Mouse (Mus musculus): ENCODE results near the gene Ackr1. TPM values are rescaled to one million over a fixed set of nuclear protein-coding genes. Genes with fewer than 3 reads are reported as not detected.

The Ackr1 gene
- total RNA-seq (2021): 1 to 10 TPM in 1 of 2 experiments, under 1 TPM in 1; 0.63 to 2.0 TPM
- long read RNA-seq, experiment 1: 0 reads
- long read RNA-seq, experiment 2, partial matches to known transcripts: 0 of 1 reads
- long read RNA-seq, experiment 2, other reads (novel, unspliced or antisense): 0 of 1 reads

DNA sequence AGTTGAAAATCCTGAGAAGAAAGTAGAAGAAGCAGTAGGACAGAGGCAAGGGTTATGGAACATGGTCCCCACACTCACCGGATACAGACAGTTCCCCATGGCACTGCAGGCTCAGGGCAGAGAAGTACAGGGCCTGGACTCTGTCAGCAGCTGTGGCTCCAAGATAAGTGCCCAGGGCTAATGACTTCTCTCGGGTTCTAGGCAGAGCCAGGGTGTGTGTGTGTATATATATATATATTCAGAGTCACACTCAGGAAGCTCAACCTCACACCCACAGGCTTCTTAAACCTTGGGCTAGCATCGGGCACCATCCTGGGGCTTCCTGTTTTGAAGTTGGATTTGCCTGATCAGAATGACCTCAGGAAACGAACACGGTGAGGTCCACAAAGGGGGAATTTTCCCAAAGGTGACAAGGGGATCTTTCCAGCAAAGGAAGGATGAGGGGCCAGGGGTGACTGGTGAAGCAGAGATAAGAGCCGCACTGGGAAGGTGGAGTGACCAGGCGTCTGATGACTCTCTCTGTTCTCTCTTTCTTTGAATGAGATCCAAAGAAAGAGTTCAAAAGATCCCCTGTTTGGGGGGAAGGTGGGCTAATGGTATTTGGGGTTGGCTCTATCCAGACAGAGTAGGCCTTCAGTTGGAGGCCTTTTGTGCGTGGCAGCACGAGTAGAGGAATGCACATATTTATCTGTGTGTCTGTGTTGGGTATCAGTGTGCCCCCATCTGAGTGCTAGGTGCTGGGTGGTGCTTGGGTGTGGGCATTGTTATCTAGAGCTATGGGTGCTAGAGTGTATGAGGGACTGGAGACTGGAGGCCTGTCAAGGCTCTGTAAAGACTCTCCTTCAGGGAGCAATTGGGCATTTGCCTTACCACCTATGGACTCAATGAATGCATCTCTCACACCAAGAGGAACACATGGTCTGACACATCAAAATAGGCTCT, at the start of gene Ackr1:
TSS of gene Ackr1 (minus strand) at position 439 of the 942 bp plus-strand sequence.
- no peak for DNase-seq (ENCODE audit: low spot score in 2 of 2)

DNA sequence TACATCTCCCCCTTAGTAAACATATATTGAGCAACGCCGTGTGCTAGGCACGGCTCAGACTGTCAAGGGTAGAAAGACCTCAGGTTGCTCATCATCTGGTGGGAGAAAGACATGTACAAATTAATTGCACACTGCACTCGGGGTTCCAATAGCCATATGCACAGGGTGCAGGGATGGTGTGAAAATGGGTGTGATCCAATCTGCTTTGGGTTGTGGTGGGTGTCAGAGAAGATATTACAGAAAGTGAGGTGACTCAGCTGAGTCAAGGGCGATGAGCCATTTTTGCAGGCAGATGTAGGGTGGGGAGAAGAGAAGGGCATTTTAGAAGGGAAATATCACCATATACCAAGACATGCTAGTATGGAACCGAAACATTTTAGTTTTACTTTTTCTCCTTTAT, 47.9 kb upstream of the Ackr1 start:
- no peak for DNase-seq (ENCODE audit: low spot score in 2 of 2)

DNA sequence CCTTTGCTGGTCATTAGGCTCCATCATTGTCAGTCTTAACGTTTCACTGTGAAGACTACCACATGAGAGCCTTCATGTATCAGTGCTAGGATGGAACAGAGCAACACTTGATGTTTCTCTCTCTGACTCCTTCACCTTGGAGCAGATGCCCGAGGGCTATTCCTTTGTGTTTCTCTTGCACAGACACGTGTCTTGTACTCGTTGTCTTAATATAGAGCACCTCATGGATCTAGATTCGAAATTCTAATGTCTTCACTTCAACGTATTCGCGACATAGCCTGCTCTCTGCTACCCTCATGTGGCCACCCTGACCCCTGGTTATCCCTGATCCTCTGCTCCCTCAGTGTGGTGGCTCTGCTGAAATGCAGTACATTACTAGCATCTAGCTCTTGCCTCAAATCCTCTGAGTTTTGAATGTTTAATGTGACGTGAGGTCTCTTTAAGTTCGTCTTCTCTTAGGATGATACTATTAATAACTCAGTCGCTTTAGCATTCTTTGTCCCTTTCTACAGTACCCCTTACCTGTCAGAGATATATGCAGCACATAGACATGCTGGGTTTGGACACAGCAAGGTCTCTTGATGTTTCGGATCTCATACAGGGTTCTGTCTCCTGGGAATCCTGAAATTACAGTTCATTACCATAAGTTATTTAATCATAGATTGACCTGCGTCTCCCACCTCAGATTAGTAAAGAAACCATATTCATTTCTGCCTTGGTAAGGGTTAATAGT, 44.0 kb upstream of the Ackr1 start:
- DNase-seq (ENCODE audit: low spot score in 2 of 2): peak; percentile 35 to 57

DNA sequence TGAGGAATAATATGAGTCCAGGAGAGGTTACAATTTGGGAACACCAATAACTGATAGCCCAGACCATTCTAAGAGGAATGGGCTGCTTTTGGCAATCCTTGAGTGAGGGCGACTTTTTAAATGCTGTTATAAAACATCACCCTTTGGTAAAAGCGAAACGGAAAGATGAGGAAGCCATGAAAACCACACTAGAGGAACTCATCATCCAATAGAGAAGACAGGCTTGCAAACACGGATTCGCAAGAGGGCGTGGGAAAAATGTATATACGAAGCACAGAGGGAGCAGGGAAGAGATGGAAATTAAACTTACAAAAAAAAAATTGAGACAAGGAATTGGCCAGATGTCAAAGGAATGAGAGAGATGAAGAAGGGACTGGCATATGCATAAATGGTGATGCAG, 40.5 kb upstream of the Ackr1 start:
- DNase-seq (ENCODE audit: low spot score in 2 of 2): no peak

GRCm38 (mm10) chr1:173371586-173371985, 38.0 kb upstream of the Ackr1 start:
- DNase-seq (ENCODE audit: low spot score in 2 of 2): no peak

- DNase-seq (ENCODE audit: low spot score in 2 of 2): no peak
These were observed 36.9 kb upstream of the Ackr1 start for GRCm38 (mm10) chr1:173370456-173370855.

- DNase-seq (ENCODE audit: low spot score in 2 of 2): no peak
These were observed 36.1 kb upstream of the Ackr1 start for GRCm38 (mm10) chr1:173369611-173370010.

DNA sequence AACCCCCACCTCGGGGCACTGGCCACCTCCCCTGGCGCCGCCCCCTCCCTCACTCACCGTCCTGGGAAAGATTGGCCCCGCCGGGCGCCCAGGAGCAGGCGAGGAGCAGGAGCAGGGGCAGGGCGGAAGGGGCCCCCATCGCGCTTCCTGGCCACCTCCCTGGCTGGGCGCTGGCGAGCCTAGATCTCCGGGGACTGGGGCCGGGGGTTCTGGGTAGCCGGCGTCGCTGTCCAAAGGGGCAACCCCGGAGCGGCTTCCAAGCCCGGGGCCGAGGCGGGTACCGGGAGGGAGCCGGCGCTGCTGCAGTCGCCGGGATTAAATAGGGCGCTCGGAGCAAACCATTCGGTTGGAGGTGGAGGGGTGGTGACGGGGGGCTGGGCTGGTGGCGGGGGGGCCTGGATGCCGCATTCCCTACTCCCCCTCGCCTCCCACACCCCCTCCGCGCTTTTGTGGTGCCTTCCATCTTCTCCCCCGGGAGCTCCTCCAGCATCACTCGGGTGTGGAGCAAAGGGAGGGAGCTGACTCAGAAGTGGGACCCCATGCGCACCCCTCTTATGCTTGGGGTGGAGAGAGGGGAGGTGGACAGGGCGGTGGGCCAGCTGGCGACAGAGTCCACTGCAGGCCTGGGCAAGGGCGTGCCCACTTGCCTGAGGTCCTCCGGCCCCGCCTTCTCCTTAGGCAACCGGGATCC, 34.0 kb upstream of the Ackr1 start, which contains the start of gene Cadm3:
TSS of gene Cadm3 (minus strand) at position 340 of the 691 bp plus-strand sequence.
- DNase-seq (ENCODE audit: low spot score in 2 of 2): peak in 1 of 2 experiments; percentile 22

GRCm38 (mm10) chr1:173366701-173367355, 33.3 kb upstream of the Ackr1 start:
- no peak for DNase-seq (ENCODE audit: low spot score in 2 of 2)

DNA sequence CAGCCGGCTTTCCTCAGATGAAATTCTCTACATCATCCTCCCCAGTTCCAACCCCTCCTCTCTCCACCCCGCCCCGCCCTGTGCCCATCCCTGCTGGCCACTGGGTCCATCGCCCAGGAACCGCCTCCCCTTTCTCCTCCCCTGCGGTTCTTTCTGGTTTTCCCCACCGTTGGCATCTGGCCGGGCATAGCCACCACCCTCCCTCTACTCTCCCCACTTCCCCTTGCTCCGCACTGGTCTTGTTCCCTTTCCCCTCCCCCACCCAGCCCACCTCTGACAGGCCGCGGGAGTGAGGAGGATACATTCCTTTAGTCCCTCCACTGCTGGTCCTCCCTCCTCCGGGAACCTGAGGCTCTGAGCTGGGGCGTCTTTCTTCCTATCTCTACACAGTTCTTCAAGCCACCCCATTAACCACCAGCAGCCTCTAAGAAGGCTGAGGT, 32.4 kb upstream of the Ackr1 start:
- no peak for DNase-seq (ENCODE audit: low spot score in 2 of 2)

GRCm38 (mm10) chr1:173364125-173364800, 30.7 kb upstream of the Ackr1 start:
- DNase-seq (ENCODE audit: low spot score in 2 of 2): no peak

DNA sequence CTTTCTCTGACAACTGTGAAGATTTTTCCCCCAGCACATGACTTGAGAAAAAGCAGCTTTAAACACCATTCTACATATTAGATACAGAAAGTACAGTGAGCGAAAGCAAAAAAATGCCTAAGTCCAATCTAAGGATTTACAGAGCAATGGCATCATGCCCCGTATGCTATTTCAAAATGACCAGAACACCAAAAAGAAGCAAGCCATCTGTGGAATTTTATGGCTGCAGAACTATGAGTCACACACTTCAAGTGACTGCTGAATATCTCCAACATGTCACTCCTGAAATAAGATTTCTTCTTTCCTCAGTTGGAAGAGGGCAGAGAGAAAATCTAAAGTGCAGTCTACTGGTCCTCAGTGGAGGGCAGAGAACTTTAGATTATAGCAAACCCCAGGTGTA, 29.9 kb upstream of the Ackr1 start:
- DNase-seq (ENCODE audit: low spot score in 2 of 2): no peak

DNA sequence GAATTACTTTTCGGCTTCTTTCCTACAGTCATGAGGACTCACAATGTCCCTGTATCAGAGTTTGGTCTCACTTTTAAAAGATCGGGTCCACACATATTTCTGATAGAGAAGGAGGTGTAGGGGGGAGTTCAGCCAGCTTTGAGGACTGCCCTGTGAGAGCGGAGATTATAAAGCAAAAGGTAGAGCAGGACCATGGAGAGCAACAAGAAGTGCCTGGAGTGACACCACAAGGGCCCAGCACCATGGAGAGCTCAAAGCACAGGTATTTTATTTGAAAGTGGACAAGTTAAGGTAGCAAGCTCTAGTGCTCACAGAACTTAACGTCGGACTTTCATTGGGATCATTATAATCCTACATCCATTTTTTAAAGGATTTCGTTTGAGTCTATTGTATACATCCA, 28.1 kb upstream of the Ackr1 start:
- DNase-seq (ENCODE audit: low spot score in 2 of 2): peak in 1 of 2 experiments; percentile 10

GRCm38 (mm10) chr1:173359590-173360290, 26.2 kb upstream of the Ackr1 start:
- DNase-seq (ENCODE audit: low spot score in 2 of 2): no peak

- no peak for DNase-seq (ENCODE audit: low spot score in 2 of 2)
These were observed 24.2 kb upstream of the Ackr1 start for GRCm38 (mm10) chr1:173357799-173358198.

DNA sequence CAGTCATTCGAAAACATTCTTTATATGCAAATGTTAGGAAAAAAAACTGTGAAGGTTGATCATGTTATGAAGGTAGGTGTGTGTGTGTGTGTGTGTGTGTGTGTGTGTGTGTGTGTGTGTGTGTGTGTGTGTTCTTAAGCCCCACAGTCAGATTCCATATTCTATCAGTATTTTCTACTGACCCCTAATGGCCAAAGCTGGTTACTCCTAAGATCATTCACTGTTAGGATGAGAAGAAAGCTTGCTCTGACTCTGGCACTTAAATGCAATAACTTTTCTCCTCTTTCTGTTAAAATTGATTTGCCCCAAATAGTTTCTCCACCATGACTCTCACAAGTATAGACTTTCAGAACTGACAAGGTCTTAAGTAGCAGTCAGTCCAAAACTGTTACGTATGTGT, 23.1 kb upstream of the Ackr1 start:
- no peak for DNase-seq (ENCODE audit: low spot score in 2 of 2)

DNA sequence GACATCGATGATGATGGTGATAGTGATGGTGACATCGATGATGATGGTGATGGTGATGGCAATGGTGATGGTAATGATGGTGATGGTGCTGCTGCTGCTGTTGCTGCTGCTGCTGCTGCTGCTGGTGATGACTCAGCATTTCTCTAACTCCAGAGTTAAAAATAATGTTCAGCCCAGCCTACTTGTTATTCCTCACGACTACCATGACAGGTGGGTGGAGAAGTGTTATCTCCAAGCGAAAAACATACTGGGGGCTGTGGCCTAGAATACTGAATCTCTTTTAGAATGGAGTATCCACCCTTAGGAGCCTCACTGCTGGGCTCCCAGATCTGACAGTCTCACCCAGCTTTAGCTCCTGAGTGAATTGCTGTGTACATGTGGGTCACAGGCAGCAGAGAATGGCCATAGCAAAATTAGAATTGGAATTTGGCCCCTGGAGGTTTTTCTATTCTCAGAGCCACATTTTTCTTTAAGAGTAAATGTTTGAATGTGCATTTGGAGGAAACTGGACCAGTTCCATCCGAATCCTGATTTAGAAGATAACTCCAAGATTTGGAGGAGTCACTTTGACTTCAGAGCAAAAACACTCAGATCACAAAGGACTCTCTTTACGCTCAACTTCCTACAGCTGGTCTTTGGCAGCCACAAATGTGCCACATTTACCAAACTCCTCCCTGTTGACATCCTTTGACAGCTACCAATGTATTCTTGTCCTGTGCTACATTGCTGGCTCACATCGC, 21.7 kb upstream of the Ackr1 start:
- no peak for DNase-seq (ENCODE audit: low spot score in 2 of 2)

GRCm38 (mm10) chr1:173350372-173350957, 16.9 kb upstream of the Ackr1 start, which contains the start of gene Aim2:
Aim2 (plus strand) TSS chr1:173350879.
- no peak for DNase-seq (ENCODE audit: low spot score in 2 of 2)

Measured in adrenal gland, adult 18-20 months (tissue).